Comparison of ENCODE assay signal across 11 mouse cellular contexts in the genomic region with DNA sequence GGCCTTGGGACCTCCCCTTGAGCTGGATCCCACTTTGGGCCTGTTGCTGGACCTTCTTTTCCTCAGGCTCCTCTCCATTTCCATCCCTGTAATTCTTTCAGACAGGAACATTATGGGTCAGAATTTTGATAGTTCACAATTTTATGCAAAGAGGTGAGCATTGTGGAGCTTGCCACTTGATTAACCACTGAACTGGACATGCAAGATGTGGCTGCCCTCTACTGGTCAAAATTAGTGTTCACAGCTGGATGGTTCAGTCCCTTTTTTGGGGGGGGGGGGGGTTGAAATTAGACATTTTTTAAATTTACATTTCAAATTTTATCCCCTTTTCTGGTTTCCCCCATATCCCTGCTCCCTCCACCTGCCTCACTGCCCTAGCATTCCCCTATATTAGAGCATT. TPM values are rescaled to one million over a fixed set of nuclear protein-coding genes. Genes with fewer than 3 reads are reported as not detected.
A peak's percentile ranks its signal among the peaks of the same experiment; 100 is the strongest.
DNase-seq lines count a peak whose midpoint lies in the region; ATAC-seq and TF ChIP-seq lines count a peak whose summit lies in the region.
"Had no signal": no experiment of that assay in that cellular context is flagged by ENCODE, and none has a peak within 500 bp of the region (broad histone marks: within the 10 kb centered on the region; RNA-seq: fewer than 3 reads in every experiment).

No protein-coding gene starts in this region.

- ATAC-seq in hindbrain, postnatal 0 days: no peak
- ATAC-seq in hindbrain, embryonic 12.5 days (ENCODE audit: low FRiP score): no peak
- ATAC-seq in granulocyte monocyte progenitor cell, adult 5-6 weeks (replicated peaks; ENCODE audit: poor library complexity, severe bottlenecking): no peak

- no peaks in the 10 kb centered on the region for H3K27me3 ChIP-seq in hindbrain, postnatal 0 days (ENCODE audit: insufficient read depth, low read length)
- H3K27me3 ChIP-seq in hindbrain, embryonic 12.5 days: no peaks in the 10 kb centered on the region
- no peaks in the 10 kb centered on the region for H3K27me3 ChIP-seq in hindbrain, embryonic 10.5 days (ENCODE audit: insufficient read depth, poor library complexity, severe bottlenecking)
- H3K27me3 ChIP-seq: stomach, embryonic 15.5 days had no signal

- no peak for TF ChIP-seq POLR2A in brain, embryonic 14.5 days (IDR thresholded peaks at IDR 0.05; ENCODE audit: borderline replicate concordance, extremely low read depth, insufficient read depth, insufficient read length, poor library complexity, severe bottlenecking)

- H3K4me3 ChIP-seq in hindbrain, postnatal 0 days (ENCODE audit: low read length): no peak overlapping the region
- no peak overlapping the region for H3K4me3 ChIP-seq in hindbrain, embryonic 12.5 days
- no peak overlapping the region for H3K4me3 ChIP-seq in hindbrain, embryonic 10.5 days
- H3K4me3 ChIP-seq: myocyte; stomach, embryonic 15.5 days had no signal

- no peak overlapping the region for H3K9ac ChIP-seq in hindbrain, postnatal 0 days (replicated peaks; ENCODE audit: low read length)
- H3K9ac ChIP-seq in hindbrain, embryonic 12.5 days: no peak overlapping the region
- H3K9ac ChIP-seq: stomach, embryonic 15.5 days had no signal

- no peaks in the 10 kb centered on the region for H3K36me3 ChIP-seq in hindbrain, postnatal 0 days (ENCODE audit: insufficient read depth, low read length)
- no peaks in the 10 kb centered on the region for H3K36me3 ChIP-seq in hindbrain, embryonic 12.5 days
- no peaks in the 10 kb centered on the region for H3K36me3 ChIP-seq in hindbrain, embryonic 10.5 days
- H3K36me3 ChIP-seq: stomach, embryonic 15.5 days had no signal

- no peak for DNase-seq in hindbrain, postnatal 0 days (ENCODE audit: low spot score)
- DNase-seq in right cerebral cortex, adult 2 months (ENCODE audit: low spot score in 2 of 2): peak; percentile 3 to 9
- no peak for DNase-seq in right cerebral cortex, postnatal 4 days
- DNase-seq in brain, embryonic 14.5 days (ENCODE audit: low read depth): peak; percentile 8
- DNase-seq in retina, embryonic 14.5 days (ENCODE audit: low spot score): peak; percentile 26
- no peak for DNase-seq in hindbrain, embryonic 10.5 days (ENCODE audit: low spot score)

- H3K9me3 ChIP-seq in hindbrain, postnatal 0 days (ENCODE audit: low read length): no peaks in the 10 kb centered on the region
- H3K9me3 ChIP-seq in hindbrain, embryonic 12.5 days (replicated peaks): no peaks in the 10 kb centered on the region
- H3K9me3 ChIP-seq in hindbrain, embryonic 10.5 days: no peaks in the 10 kb centered on the region
- H3K9me3 ChIP-seq: stomach, embryonic 15.5 days had no signal

- no peak overlapping the region for H3K27ac ChIP-seq in hindbrain, postnatal 0 days
- H3K27ac ChIP-seq in hindbrain, embryonic 12.5 days: no peak overlapping the region
- H3K27ac ChIP-seq in hindbrain, embryonic 10.5 days: no peak overlapping the region
- H3K27ac ChIP-seq: stomach, embryonic 15.5 days had no signal

- H3K4me2 ChIP-seq in hindbrain, postnatal 0 days (ENCODE audit: low read depth, low read length): no peak overlapping the region
- no peak overlapping the region for H3K4me2 ChIP-seq in hindbrain, embryonic 12.5 days (replicated peaks)
- H3K4me2 ChIP-seq: stomach, embryonic 15.5 days had no signal

- peak; percentile 42 for TF ChIP-seq CTCF in hindbrain, postnatal 0 days (IDR thresholded peaks at IDR 0.05; ENCODE audit: low read depth)
- peak; percentile 38; the same call in 1 of the 2 replicates for TF ChIP-seq CTCF in brain, embryonic 14.5 days (IDR thresholded peaks at IDR 0.05; ENCODE audit: borderline replicate concordance, extremely low read depth, insufficient read depth, insufficient read length)

- H3K4me1 ChIP-seq in hindbrain, postnatal 0 days (ENCODE audit: insufficient read depth, low read length): no peaks in the 10 kb centered on the region
- no peaks in the 10 kb centered on the region for H3K4me1 ChIP-seq in hindbrain, embryonic 12.5 days
- no peaks in the 10 kb centered on the region for H3K4me1 ChIP-seq in hindbrain, embryonic 10.5 days (replicated peaks)
- H3K4me1 ChIP-seq: stomach, embryonic 15.5 days had no signal

RNA-seq across cellular contexts. Expression of gene Csn1s1, which starts 23.2 kb away (rescaled TPM):
- total RNA-seq in hindbrain, postnatal 0 days (2014; rRNA removed): not detected in 2 replicates
- 0.18 TPM in 1 of 2 replicates, not detected in the other for polyA plus RNA-seq in hindbrain, postnatal 0 days (2015; fragmentation: Nextera tagmentation; extraction: Ambion mirVana)
- not detected in 2 replicates for polyA plus RNA-seq in hindbrain, embryonic 12.5 days (2016; fragmentation: Nextera tagmentation; extraction: Ambion mirVana)
- polyA plus RNA-seq in brain, embryonic 14.5 days (2012; rRNA removed): not detected in 2 replicates
- polyA plus RNA-seq in hindbrain, embryonic 10.5 days (2016; fragmentation: Nextera tagmentation; extraction: Ambion mirVana): not detected in 2 replicates
- total RNA-seq in granulocyte monocyte progenitor cell, adult 5-6 weeks (2014; fragmentation: Nextera tagmentation): not detected in 2 replicates
- not detected in 2 replicates for total RNA-seq in granulocyte monocyte progenitor cell, adult 5-6 weeks (2017)
- total RNA-seq: layer of hippocampus, postnatal 25 days had no signal
- polyA plus RNA-seq: myocyte; stomach, embryonic 15.5 days had no signal

RNA-seq across cellular contexts. Expression of gene Sult1e1, which starts 51.4 kb away (rescaled TPM):
- total RNA-seq in hindbrain, postnatal 0 days (2014; rRNA removed): not detected in 2 replicates
- polyA plus RNA-seq in hindbrain, postnatal 0 days (2015; fragmentation: Nextera tagmentation; extraction: Ambion mirVana): not detected in 2 replicates
- not detected in 2 replicates for polyA plus RNA-seq in hindbrain, embryonic 12.5 days (2016; fragmentation: Nextera tagmentation; extraction: Ambion mirVana)
- not detected in 2 replicates for polyA plus RNA-seq in brain, embryonic 14.5 days (2012; rRNA removed)
- polyA plus RNA-seq in hindbrain, embryonic 10.5 days (2016; fragmentation: Nextera tagmentation; extraction: Ambion mirVana): not detected in 2 replicates
- total RNA-seq in granulocyte monocyte progenitor cell, adult 5-6 weeks (2014; fragmentation: Nextera tagmentation): not detected in 2 replicates
- not detected in 2 replicates for total RNA-seq in granulocyte monocyte progenitor cell, adult 5-6 weeks (2017)
- total RNA-seq: layer of hippocampus, postnatal 25 days had no signal
- polyA plus RNA-seq: myocyte; stomach, embryonic 15.5 days had no signal

RNA-seq across cellular contexts. Expression of gene Csn2, which starts 56.6 kb away (rescaled TPM):
- not detected in 2 replicates for total RNA-seq in hindbrain, postnatal 0 days (2014; rRNA removed)
- not detected in 2 replicates for polyA plus RNA-seq in hindbrain, postnatal 0 days (2015; fragmentation: Nextera tagmentation; extraction: Ambion mirVana)
- not detected in 2 replicates for polyA plus RNA-seq in hindbrain, embryonic 12.5 days (2016; fragmentation: Nextera tagmentation; extraction: Ambion mirVana)
- not detected in 2 replicates for polyA plus RNA-seq in brain, embryonic 14.5 days (2012; rRNA removed)
- not detected in 2 replicates for polyA plus RNA-seq in hindbrain, embryonic 10.5 days (2016; fragmentation: Nextera tagmentation; extraction: Ambion mirVana)
- total RNA-seq in granulocyte monocyte progenitor cell, adult 5-6 weeks (2014; fragmentation: Nextera tagmentation): not detected in 2 replicates
- not detected in 2 replicates for total RNA-seq in granulocyte monocyte progenitor cell, adult 5-6 weeks (2017)
- total RNA-seq: layer of hippocampus, postnatal 25 days had no signal
- polyA plus RNA-seq: myocyte; stomach, embryonic 15.5 days had no signal

Comparison
In these comparisons a context has a peak if more than half of its experiments do, and no peak if none do; other contexts are left out.
1. DNase-seq: peak in right cerebral cortex, adult 2 months (2 of 2), brain, embryonic 14.5 days (single experiment) and retina, embryonic 14.5 days (single experiment); none in hindbrain, postnatal 0 days (single experiment), right cerebral cortex, postnatal 4 days (single experiment) and hindbrain, embryonic 10.5 days (single experiment).